ENCODE assay signal across 13 mouse cellular contexts in genomic region chr13:47413940-47414339, GRCm38 (mm10).
DNase-seq lines count a peak whose midpoint lies in the region; ATAC-seq lines count a peak whose summit lies in the region.
"Had no signal": no experiment of that assay in that cellular context is flagged by ENCODE, and none has a peak within 500 bp of the region (broad histone marks: within the 10 kb centered on the region; RNA-seq: fewer than 3 reads in every experiment).

No protein-coding gene starts in this region.

- H3K4me1 ChIP-seq in hindbrain, embryonic 13.5 days (replicated peaks): no peaks in the 10 kb centered on the region
- H3K4me1 ChIP-seq: limb, embryonic 12.5 days; lung, embryonic 15.5 days had no signal

- 73% methylated on average over 9 of the region's 9 CpGs for WGBS in hindbrain, embryonic 13.5 days

- ATAC-seq in megakaryocyte progenitor cell, adult 5-6 weeks (replicated peaks; ENCODE audit: poor library complexity): 0 out of 2 replicates have a peak, but pooled peaks have one; percentile 11
- no peak for ATAC-seq in hindbrain, embryonic 13.5 days (ENCODE audit: low FRiP score)

- no peak overlapping the region for H3K4me3 ChIP-seq in hindbrain, embryonic 13.5 days
- H3K4me3 ChIP-seq: erythroblast, embryonic 14.5 days; limb, embryonic 12.5 days; lung, embryonic 15.5 days had no signal

- no peaks in the 10 kb centered on the region for H3K27me3 ChIP-seq in hindbrain, embryonic 13.5 days
- H3K27me3 ChIP-seq: limb, embryonic 12.5 days; lung, embryonic 15.5 days had no signal

- no peaks in the 10 kb centered on the region for H3K36me3 ChIP-seq in hindbrain, embryonic 13.5 days
- H3K36me3 ChIP-seq: limb, embryonic 12.5 days; lung, embryonic 15.5 days had no signal

- no peak overlapping the region for H3K9ac ChIP-seq in hindbrain, embryonic 13.5 days
- H3K9ac ChIP-seq: limb, embryonic 12.5 days; lung, embryonic 15.5 days had no signal

- peak; percentile 3 for DNase-seq in 416B (ENCODE audit: low read depth)
- peak; percentile 80 for DNase-seq in brain, embryonic 18.5 days (ENCODE audit: low read depth, low spot score)
- DNase-seq in layer of hippocampus, adult 8-10 months (ENCODE audit: low spot score in 2 of 2): peak; percentile 60 to 75
- DNase-seq in spleen, postnatal 36 days (ENCODE audit: low spot score in 2 of 2): no peak
- no peak for DNase-seq in cerebellum, adult 11 months
- DNase-seq: heart, adult 18-20 months; kidney, adult 2 months; thymus, postnatal 25 days had no signal

- H3K27ac ChIP-seq in hindbrain, embryonic 13.5 days: no peak overlapping the region
- H3K27ac ChIP-seq: limb, embryonic 12.5 days; lung, embryonic 15.5 days had no signal

- no peaks in the 10 kb centered on the region for H3K9me3 ChIP-seq in hindbrain, embryonic 13.5 days
- H3K9me3 ChIP-seq: limb, embryonic 12.5 days; lung, embryonic 15.5 days had no signal

- no peak overlapping the region for H3K4me2 ChIP-seq in hindbrain, embryonic 13.5 days
- H3K4me2 ChIP-seq: limb, embryonic 12.5 days; lung, embryonic 15.5 days had no signal

Comparison
In these comparisons a context has a peak if more than half of its experiments do, and no peak if none do; other contexts are left out.
1. DNase-seq: peak in 416B (single experiment), brain, embryonic 18.5 days (single experiment) and layer of hippocampus, adult 8-10 months (2 of 2); none in spleen, postnatal 36 days (0 of 2) and cerebellum, adult 11 months (single experiment).